Mouse (Mus musculus): ENCODE data around the gene Grasp.

Grasp gene

DNA sequence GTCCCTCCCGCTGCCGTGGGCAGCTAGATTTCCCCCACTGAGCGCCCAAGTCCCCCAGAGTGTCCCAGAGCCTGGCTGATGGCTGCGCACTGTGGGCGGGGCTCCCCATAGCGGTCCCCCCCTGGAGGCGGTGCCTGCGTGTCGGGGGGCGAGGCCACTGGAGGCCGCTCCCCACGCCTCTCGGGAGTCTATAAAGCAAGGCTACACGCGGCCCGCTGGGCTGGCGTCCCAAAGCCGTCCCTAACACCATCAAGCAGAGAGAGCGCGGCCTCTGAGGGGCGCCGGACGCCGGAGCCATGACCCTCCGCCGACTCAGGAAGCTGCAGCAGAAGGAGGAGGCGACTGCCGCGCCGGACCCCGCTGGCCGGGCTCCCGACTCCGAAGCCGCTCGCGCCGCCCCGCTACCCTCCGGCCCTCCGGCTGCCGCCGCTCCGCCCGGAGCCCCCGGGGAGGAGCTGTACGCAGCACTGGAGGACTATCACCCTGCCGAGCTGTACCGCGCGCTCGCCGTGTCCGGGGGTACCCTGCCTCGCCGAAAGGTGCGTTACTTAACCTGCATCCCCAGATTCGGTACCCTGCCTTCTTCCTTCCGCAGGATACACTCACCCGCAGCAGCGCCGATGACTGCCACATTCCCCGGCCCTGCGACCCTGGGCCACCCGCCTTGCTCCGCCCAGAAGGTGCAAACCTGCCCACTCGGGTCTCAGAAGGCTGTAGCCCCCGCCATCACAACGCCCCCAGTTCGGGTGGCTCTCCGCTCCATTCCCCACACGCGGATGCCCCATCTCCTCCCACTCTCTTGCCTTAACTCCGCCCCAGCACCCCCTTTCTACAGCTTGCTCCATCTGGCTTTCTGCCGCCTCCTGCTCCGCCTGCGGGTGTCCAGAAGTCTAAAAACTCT lies at the start of gene Grasp:
Gene Grasp, plus strand, starts transcription at position 183 of the 901 bp plus-strand sequence.
- DNase-seq (ENCODE audit: extremely low spot score, low read depth, low spot score) = no peak

DNA sequence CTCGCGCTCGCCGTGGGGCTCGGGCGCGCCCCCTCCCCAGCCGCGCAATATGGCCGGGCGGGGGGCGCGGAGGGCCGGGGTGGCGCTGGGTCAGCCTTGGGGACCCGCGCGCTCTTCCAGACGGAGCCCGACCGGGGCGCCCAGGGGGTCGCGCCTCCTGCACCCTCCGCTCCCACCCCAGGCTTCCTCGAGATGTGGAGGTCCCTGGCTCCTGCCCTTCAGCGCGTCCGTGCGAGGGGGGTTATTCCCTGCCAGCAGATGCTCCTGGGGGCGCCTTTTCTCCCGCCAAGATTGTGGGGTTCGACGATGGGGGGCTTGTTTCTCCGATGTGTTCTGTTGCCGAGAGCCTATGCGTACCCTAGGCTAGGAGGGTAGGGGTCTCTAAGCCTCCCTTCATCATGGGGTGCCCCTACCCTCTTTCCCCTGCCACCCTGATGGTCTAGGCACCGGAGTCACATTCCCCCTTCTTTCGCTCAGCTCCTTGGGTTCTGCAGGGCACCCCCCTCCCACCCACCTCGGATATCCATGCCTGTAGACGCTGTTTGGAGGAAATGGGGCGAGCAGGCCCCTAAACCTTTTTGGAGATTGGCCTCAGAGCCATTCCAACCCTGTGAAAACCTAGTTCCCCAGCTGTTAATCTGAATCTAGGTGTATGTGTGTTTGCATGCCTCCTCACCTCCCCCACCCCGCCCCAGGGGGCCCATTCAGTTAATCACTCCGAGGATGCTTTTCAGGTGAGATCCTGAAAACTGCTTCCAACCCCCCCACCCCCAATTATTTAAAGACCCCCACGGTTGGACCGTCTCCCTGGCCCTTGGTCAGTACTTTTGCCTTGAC lies 49.5 kb upstream of the Grasp start:
- no peak for DNase-seq (ENCODE audit: extremely low spot score, low read depth, low spot score)

DNA sequence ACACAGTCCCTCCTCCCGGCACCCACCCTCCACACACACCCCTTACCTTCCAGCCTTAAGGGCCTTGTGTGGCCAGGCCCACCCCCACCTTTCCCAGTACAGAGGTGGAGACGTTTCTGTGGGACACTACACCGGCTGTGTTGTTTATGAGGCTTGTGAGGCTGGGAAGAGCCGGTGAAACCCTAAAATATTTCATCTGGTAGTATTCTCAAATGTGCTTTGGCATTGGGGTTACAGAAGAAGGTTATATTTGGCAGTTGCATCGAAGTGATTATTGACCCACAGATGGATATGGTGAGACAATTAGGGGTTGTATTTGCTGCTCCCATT lies 48.9 kb upstream of the Grasp start:
- DNase-seq (ENCODE audit: extremely low spot score, low read depth, low spot score) = no peak

DNA sequence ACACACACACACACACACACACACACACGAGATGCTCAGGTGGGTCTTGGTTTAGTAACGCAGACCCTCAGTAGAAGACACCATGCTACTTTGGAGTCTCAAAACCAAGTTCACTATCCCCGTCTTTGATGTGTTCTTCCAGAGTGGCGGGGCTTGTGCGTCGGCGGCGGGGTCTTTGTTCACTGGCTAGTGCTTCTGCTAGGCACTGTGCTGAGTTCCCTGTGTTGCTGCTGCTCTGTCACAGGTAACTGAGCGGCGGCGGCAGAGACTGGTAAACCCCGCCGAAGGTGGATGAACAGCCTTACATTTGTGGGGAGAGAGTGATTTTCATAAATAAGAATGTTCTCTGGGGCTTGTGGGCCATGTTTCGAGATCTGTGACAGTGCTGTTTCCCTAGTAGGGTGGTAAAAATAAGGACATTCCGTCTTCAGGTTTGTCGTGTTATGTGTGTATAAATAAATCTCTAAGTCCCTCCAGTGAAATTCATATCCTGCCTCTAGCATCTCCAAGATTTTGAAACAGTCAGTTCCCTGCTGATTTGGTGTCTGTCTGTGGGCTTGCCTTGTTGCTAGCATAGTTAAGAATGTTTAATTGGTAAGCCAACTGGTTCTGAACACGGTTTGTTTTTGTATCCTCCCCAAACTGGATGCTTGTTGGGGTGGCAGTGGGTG lies 48.2 kb upstream of the Grasp start:
- no peak for DNase-seq (ENCODE audit: extremely low spot score, low read depth, low spot score)

DNA sequence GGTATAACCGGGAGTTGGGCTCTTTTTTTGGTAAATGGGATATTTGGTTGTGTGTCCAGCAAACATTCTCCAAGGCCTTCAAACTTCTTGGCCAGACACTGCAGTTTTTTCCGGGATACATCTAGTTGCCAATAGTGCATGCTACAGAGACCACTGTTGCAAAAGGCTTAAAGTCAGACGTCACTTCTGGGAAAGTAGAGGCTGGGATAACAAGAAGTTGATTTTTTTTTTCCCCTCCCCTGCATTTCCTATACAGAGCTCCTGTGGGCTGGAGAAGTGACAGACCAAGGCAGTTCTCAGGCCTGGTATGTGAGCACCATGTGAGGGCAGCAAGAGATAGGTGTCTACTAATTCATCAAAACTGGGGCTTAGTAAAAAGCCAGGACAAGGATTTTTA lies 47.7 kb upstream of the Grasp start:
- DNase-seq (ENCODE audit: extremely low spot score, low read depth, low spot score) = no peak

DNA sequence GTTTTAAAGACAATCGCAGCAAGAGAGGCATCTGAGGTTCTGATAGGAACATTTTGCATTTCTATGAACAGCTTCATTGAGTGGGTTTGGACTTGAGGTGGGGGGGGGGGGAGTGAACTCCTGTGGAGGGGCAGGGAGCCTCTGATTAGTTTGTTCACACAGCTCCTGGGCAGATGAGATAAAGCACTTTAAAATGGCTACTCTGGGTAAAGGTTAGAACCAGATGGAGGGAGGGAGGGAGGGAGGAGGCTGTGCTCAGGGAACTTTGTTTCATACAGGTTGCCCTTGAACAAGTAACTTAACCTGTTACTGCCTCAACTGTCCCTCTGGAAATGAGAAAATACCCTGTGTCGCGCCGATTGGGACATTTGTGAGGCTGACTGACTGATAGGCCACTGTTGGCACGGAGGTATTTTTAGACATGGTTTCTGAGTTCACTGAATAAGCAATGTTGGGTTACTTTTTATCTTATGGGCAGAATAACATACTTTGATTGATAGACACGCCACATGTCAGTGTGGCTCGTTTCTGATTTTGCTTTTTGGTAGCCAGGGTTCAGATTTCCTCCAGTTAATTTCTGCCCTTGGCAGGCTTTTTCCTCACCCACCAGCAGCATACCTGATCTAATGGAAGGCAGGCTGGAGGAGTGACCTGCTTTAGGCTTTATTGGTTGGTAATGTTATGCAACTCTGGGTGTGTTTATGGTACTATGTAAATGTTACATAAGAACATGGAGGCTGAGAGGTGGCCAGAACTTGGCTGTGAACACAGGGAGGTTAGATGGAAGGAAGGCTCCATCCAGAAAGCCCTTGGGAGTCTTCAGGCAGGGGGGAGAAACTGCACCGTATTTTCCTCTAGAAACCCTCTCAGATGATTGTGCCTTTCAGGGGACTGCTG lies 46.9 kb upstream of the Grasp start:
- DNase-seq (ENCODE audit: extremely low spot score, low read depth, low spot score) = no peak

DNA sequence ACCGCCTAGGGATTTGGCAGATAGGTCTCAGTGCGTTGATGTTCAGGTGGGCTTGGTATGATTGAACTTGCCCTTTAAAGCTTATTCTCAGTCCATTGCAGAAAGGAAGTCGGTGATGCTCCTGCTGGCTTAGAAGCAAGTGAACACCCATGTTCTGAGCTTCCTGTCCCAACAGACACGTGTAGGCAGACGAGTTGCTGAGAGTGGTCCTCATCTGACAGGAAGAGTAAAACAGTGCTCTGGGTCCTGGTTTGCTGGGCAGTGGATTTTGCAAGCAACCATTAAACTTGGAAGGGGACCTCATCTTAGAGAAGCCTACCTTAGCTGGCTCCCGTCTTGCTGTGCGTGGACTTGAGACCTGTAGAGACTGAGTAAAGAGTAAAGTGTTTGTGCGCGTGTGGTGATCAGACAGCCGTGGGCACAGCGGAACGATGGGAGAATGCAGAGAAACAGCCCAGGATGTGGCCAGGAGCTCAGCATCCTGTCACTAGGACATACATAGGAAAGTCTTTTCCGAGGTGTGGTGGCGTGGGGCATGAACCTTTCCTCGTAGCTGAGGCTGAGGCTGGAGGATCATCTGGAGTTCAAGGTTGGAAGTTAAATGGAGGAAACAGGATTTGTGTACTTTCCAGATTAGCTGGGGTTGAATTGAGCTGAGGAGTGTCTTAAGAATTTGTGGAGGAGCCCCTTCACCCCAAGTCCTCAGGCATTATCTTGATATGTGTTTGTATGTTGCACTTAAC lies 43.5 kb upstream of the Grasp start:
- DNase-seq (ENCODE audit: extremely low spot score, low read depth, low spot score) = no peak

DNA sequence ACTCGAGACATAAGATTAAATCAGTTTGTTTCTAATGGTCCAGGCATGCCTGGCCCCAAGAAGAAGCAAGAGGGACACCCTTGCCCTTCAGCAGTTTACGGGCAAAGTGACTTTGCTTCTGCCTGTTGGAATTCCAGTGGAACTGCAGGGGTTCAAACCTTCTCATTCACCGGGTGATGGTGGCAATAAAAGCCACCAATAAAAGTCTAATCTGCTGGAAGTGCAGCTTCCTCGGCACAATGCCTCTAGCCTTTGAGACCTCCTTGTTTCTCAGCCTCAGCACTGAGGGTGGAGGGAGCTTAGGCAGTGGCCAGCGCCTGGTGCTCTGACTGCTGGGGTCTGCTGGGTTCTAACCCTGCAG lies 42.9 kb upstream of the Grasp start:
- DNase-seq (ENCODE audit: extremely low spot score, low read depth, low spot score) = no peak

DNA sequence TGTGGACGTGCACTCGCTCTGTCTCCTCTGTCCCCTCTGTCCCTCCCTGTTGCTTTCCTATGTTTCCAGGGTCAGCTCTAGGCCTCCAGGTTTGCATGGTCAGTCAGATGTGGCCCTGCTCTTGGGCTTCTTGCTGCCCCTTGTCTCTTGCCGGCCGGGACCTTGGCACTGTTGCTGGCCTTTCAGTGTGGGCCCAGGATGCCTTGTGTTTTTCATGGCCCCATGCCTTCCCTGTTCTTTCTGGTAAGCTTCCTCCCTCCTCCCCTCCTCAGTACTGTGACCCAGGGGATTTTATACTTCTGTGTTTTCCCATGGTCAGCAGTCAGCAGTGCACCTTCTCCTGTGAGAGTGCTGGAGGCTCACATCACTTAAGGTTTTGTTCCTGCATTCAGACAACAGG lies 42.5 kb upstream of the Grasp start:
- DNase-seq (ENCODE audit: extremely low spot score, low read depth, low spot score) = no peak

DNA sequence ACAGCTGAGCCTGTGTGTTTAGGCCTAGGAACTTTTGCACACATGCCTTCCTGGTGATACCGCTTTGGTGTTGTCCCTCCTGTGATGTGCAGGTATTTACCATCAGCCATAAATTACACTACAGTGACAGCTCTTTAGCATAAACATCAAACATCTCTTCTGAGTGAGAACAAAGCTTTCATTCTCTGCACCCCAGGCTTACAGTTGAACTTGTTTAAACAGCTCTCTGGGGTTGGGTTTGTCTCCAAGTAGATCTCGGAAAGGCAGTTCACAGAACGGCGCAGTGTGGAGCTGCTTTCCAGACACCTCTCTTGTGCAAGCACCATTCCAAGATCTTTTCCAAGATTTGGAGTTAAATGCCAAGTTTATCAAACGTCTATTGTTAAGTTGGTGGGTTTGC lies 41.3 kb upstream of the Grasp start:
- no peak for DNase-seq (ENCODE audit: extremely low spot score, low read depth, low spot score)

DNA sequence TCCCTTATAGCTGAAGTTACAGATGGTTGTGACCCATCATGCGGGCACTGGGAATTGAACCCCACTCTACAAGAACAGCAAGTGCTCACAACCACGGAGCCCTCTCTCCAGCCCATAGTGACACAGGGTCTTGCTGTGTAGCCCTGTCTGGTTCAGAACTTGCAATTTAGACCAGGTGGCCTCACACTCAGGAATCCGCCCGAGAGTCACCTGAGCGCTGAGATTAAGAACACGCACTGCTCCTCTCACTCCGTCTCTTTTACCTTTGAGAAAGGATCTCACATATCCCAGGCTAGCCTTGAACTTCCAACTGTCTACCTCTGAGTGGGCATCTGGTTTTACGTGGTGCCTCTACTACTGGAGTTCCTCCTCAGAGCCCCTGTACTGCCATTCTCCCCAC lies 39.7 kb upstream of the Grasp start:
- no peak for DNase-seq (ENCODE audit: extremely low spot score, low read depth, low spot score)

DNA sequence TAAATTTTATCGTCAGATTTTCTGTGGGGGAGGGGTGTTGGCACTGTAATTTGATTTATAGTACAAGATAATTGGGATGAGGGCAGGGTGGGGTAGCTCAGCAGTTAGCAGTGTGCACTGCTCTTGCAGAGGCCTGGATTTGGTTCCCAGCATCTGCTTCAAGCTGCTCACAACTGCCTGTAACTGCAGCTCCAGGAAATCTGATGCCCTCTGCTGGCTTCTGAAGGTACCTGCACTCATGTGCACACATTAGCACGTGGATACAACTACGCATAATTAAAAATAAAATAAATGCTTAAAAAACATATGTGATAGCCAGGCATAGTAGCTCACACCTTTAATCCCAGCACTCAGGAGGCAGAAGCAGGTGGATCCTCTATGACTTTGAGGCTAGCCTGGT lies 38.4 kb upstream of the Grasp start:
- DNase-seq (ENCODE audit: extremely low spot score, low read depth, low spot score) = no peak

DNA sequence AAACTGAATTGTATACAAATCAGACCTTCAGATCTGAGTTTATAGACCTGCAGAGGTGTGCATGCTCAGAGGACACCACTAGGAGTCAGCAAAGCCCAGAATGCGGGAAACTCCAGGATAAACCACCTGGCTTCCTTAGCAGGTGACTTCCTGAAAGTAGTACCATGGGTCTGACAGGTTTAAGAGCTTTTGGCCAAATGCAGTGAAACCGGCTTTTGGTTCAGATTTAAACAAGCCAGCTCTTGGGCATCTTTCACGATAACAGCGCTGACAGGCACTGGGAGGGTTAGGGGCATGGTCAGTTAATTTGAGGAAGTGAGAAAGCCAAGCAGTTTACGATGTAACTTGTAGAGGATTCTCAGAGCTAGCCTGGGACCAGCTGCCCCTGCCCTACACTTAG lies 36.1 kb upstream of the Grasp start:
- DNase-seq (ENCODE audit: extremely low spot score, low read depth, low spot score) = no peak

DNA sequence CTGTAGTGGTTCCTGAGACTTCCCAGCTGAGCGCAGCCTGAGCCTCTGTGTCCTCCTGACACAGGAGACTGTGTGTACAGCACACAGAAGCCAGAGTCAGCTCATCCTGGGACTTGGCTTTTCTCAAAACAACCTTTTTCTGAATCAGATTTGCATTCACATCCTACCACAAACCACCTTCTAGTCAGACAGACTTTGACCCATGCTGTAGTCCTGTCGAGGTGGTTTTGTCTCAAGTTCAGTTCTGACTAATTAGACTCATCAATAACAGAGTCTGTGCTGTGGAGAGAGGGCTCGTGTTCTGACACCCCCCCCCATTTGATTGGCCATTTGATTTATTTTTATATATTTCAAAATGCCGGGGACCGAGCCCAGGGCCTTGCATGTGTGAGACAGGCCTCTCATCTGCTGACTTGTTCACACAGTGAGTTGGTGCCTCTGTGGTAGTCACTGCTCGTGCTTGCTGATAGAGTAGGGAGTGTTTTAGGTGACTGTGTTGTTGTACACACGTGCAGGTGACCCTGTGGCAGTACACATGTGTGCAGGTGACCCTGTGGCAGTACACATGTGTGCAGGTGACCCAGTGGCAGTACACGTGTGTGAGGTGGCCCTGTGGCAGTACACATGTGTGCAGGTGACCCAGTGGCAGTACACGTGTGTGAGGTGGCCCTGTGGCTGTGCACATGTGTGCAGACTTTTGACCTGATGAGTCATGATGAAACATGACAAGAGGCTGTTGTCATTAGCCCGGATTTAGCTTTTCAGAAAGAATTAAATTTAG lies 33.8 kb upstream of the Grasp start:
- DNase-seq (ENCODE audit: extremely low spot score, low read depth, low spot score) = no peak

DNA sequence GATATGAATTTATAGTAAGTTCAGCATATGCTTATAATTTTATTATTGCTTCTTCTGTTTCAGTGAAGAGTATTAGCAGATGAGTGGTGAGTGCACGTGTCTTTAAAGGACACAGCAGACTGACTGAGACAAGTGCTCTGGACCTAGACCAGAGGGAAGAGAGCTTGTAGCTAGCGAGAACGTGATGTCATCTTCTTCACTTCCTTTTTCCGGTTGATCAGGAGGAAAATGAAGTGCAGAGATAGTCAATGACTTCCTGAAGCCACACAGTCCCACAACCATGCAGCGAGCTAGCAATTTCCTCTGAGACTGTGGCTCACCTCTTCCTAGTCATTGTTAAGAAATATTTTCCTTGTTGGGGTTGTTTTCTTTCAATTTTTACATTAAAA lies 33.2 kb upstream of the Grasp start:
- DNase-seq (ENCODE audit: extremely low spot score, low read depth, low spot score) = no peak

DNA sequence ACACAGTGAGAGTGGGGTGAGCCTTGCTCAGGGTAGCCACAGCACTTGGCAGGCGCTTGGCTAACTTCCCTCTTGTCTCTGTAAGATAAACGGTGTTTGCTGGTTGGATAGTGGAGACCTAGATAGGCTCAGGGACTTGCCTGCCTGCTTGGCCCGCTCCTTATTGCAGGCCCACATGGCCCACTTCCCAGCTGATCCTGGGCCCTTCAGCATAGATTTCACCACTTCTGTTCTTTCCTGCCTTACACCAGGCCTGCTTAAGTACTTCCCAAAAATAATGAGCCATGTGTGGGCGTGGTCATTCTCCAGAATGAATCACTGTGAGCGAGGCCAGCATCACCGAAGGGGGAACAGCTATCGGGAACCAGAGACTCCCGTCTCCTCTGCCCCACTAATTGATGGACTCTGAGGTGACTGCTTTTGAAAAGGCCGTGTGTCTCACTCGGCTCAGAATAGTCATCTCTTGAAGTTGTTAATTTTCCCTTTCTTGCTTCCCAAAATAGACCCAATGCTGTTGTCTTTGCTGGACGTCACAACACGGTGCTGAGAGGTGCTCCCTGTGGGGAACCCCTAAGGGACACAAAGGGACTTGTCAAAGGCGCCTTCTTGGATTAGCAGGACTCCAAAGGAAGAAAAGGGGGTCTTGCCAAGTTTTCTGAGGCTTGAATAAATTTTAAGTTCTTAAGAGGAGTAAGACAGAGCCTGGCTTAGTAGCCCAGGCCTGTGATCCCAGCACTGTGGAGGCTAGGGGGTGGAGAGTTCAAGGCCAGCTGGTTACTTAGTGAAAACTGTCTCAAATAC lies 32.3 kb upstream of the Grasp start:
- no peak for DNase-seq (ENCODE audit: extremely low spot score, low read depth, low spot score)

DNA sequence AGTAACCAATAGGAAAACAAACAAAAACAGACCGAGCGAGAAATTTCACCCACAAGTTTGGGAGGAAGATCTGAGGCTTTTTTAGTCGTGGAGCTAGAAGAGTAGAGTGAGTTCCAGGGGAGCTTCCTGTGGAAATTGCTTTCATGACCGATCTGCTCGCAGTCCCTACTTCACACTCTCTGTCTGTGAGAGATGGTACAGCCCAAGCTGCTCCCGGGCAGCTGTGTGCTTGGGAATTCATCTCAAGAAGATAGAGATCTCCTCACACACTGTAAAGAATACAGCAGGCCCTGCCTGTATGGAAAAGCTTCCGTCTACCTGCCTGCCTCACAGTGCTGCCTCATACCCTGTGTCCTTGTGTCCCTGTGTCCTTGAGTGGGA lies 31.7 kb upstream of the Grasp start:
- no peak for DNase-seq (ENCODE audit: extremely low spot score, low read depth, low spot score)

DNA sequence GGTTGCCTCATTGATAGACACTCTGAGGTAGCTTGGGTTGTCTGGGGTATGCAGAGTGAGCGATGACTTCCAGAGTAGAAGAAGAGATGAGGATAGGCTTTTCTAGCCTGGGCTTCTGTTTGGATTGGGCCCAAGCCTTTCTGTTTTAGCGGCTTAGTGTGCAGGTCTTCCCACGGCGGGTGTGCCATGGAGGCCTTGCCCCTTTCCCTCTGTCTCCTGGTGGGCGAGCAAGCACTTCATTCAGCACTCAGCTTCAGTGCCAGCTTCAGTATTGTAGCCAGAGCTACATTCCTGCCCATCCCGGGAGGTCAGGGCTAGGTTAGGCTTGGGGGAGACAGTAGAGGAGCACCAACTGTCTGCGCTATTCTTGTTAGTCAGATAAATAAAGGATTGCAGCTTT lies 31.3 kb upstream of the Grasp start:
- DNase-seq (ENCODE audit: extremely low spot score, low read depth, low spot score) = no peak

DNA sequence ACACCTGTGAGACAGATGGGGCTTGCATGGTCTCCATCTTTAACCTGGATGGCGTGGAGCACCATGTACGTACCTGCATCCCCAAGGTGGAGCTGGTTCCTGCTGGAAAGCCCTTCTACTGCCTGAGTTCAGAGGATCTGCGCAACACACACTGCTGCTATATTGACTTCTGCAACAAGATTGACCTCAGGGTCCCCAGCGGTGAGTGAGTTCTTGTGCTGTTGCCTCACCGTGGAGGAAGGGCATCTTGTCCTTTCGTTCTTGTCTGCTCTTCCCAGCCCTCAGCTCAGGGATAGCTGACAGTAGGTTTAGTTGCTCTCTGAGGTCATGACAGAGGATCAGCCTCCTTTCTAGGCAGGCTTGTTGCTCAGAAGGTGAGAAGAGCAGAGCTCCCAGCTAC lies 30.0 kb upstream of the Grasp start:
- no peak for DNase-seq (ENCODE audit: extremely low spot score, low read depth, low spot score)
